Mouse (Mus musculus) liver, embryonic 14.5 days (tissue): Measurements from ENCODE around the gene Appl2. TPM values are rescaled to one million over a fixed set of nuclear protein-coding genes. Genes with fewer than 3 reads are reported as not detected.

Experiments
- ATAC-seq: fragments of 200-750 bp; cut with Nextera tagmentation; 2 replicates; pipeline ENCODE4 v1.8.0; 2017; ENCODE audit warnings: moderate number of reproducible peaks, mild to moderate bottlenecking, moderate library complexity; ENCODE audit not compliant: insufficient read depth
- DNase-seq, 3 experiments: peaks; one replicate each; pipeline ENCODE4 v3.0.0-alpha.2; 2012 to 2013; ENCODE audit warnings: low read depth in 3 of 3, low spot score in 3 of 3
- H3K27ac ChIP-seq: fragments of 300-500 bp; sonication (generic); 2 replicates; pipeline ENCODE4 v1.5.1; 2014; ENCODE audit warnings: moderate library complexity, mild to moderate bottlenecking, control low read depth, inconsistent platforms
- H3K27me3 ChIP-seq: fragments of 300-500 bp; sonication (generic); 2 replicates; pipeline ENCODE4 v1.6.1; 2014; ENCODE audit warnings: mild to moderate bottlenecking, low read length, moderate library complexity; ENCODE audit not compliant: control insufficient read depth, insufficient read depth
- H3K36me3 ChIP-seq: fragments of 300-500 bp; sonication (generic); replicated peaks from 2 replicates; pipeline ENCODE4 v1.6.1; 2014; ENCODE audit warnings: low read depth; ENCODE audit not compliant: control insufficient read depth, insufficient read depth
- H3K4me1 ChIP-seq, 2 experiments: fragments of 200-500 bp in 1 of 2; fragments of 300-500 bp in 1 of 2; sonication (generic) in 1 of 2; replicated peaks; 2 replicates each; pipeline ENCODE4 v1.6.1; 2012 to 2014; ENCODE audit warnings: antibody characterized with exemption in 1 of 2, inconsistent platforms in 1 of 2, low read length in 1 of 2; ENCODE audit not compliant: control insufficient read depth in 2 of 2, insufficient read depth in 2 of 2
- H3K4me2 ChIP-seq: fragments of 300-500 bp; sonication (generic); 2 replicates; pipeline ENCODE4 v1.6.1; 2014; ENCODE audit warnings: low read depth, mild to moderate bottlenecking, control low read depth, moderate library complexity
- H3K4me3 ChIP-seq, 2 experiments: fragments of 200-500 bp in 1 of 2; fragments of 300-500 bp in 1 of 2; sonication (generic) in 1 of 2; 2 replicates each; pipeline ENCODE4 v1.5.1; 2012 to 2014; ENCODE audit warnings: low read depth in 2 of 2, low read length in 2 of 2, mild to moderate bottlenecking in 2 of 2, control low read depth in 1 of 2, inconsistent platforms in 1 of 2, moderate library complexity in 1 of 2; ENCODE audit not compliant: insufficient read depth in 1 of 2
- H3K9ac ChIP-seq: fragments of 300-500 bp; sonication (generic); replicated peaks from 2 replicates; pipeline ENCODE4 v1.6.1; 2014; ENCODE audit warnings: mild to moderate bottlenecking, control low read depth, moderate library complexity
- H3K9me3 ChIP-seq: fragments of 300-500 bp; sonication (generic); 2 replicates; pipeline ENCODE4 v1.6.1; 2016; ENCODE audit warnings: low read length, mixed read lengths; ENCODE audit not compliant: control insufficient read depth
- CTCF ChIP-seq: IDR thresholded peaks from 2 replicates; pipeline ENCODE4 v1.5.1; 2016; ENCODE audit warnings: antibody characterized with exemption, low read depth, control low read depth
- EP300 ChIP-seq: IDR thresholded peaks from 2 replicates; pipeline ENCODE4 v1.6.1; 2016; ENCODE audit warnings: antibody characterized with exemption, low read depth
- WGBS: fragments of 180-500 bp; shearing (Covaris S2); extraction: QIAGEN DNeasy Blood & Tissue Kit; methylation state at CpG from one replicate; pipeline ENCODE4 v1.1.7; 2014; ENCODE audit not compliant: insufficient replicate concordance; 5-methylcytosine and 5-hydroxymethylcytosine counted together
- polyA plus RNA-seq, 2 experiments: library from polyadenylated mRNA; depleted of rRNA in 1 of 2; stranded (reverse) in 1 of 2; unstranded in 1 of 2; fragments of >200 nt; fragmentation: Nextera tagmentation in 1 of 2; extraction: Ambion mirVana in 1 of 2; gene quantifications; 2 replicates each; pipeline versions ENCODE4 v1.2.1 to v1.2.3; 2012 to 2014

Appl2 gene
- polyA plus RNA-seq, 2 experiments, result 5.4 to 6.9 TPM

DNA sequence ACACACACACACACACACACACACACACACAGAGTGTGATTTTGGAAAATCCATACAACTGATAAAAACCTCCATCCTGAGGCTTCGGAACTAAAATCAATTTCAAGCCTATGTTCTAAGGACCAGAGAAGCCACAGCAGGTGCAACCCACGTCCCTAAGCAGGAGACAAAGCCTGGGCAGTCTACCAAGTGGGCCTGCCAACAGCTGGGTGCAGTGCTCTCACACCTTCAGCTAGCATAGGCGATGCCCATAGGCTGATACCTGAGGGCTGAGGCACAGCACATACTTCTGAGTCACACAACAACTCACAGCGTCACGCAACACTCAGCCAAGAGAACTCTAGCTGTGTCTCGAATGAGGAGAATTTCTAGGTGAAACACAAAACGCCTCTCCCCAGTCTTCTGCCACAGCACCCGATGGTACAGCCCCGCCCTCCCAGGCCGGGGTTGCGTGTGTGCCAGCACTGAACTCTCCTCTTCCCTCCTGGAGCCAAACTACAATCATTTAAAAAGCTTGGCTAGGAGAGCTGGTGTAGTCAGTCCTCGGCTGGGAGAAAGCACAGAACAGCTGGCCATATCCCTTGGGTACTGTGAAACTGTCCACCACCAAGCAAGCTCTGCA lies 29.6 kb downstream of the Appl2 start:
- WGBS, result 72% methylated on average over 12 of the region's 12 CpGs
- ATAC-seq, result no peak

DNA sequence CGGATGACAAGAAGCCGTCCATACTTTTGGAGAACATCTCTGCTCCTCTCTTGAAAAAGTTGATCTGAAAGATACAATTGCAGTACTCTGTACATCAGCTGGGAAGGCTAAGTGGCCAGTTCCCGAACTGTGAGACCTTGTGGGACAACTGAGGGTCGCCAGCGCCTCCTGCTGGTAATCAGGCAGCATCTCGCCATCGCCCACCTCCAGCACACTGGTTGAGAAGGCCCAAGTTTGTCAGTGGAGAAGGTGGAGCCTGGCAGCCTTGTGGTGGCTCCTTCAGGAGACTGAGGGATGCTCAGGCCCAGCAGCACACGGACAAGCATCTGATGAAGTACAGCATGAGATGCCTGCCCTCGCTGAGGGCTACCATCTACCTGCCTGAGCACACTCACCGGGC lies 31.2 kb downstream of the Appl2 start:
- Histone ChIP-seq H3K4me2 (no peak overlapping the region), H3K27me3 (no peaks in the 10 kb centered on the region), H3K9me3 (no peaks in the 10 kb centered on the region), H3K36me3 (no peaks in the 10 kb centered on the region), H3K4me3 (no peak overlapping the region), H3K9ac (no peak overlapping the region), H3K27ac (no peak overlapping the region), H3K4me1 (no peaks in the 10 kb centered on the region)
- WGBS, result 55% methylated on average over 10 of the region's 10 CpGs
- TF ChIP-seq EP300, result no peak
- TF ChIP-seq CTCF, result peak; percentile 83
- no peak for ATAC-seq
- no peak for DNase-seq

More for the DNA sequence above, 29.6 kb downstream of the Appl2 start:
- TF ChIP-seq EP300 (no peak), CTCF (no peak)
- Histone ChIP-seq H3K36me3 (no peaks in the 10 kb centered on the region), H3K9ac (no peak overlapping the region), H3K4me3 (no peak overlapping the region), H3K9me3 (no peaks in the 10 kb centered on the region), H3K4me1 (no peaks in the 10 kb centered on the region), H3K4me2 (no peak overlapping the region), H3K27me3 (no peaks in the 10 kb centered on the region), H3K27ac (no peak overlapping the region)
- DNase-seq, result no peak

DNA sequence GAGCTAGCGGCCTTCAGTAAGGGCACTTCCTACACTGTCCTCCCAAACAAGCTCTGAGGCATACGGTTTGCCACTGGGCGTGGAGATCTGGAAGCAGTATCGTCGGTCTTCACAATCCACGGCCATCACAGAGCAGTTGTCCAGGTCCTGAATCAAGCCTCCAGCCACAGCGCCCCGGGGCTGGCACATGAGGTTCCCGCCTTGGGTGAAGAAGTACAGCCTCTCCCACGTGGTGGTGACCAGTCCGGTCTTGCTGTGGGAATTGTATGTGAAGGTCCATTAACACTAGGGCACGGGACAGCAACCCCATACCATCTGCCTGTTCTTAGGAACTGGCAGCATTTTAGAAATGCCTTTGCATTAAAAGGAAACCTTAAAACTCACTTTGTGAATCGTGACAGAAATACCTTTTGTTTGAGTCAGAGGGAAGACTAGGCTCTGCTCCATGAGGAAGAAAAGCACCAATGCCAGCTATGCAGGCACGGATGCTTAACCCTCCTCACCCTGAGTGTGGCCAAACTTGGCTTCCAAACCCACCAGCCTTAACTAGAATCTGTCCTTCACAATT lies 35.8 kb downstream of the Appl2 start:
- Histone ChIP-seq H3K27ac (no peak overlapping the region), H3K9me3 (no peaks in the 10 kb centered on the region), H3K4me1 (no peaks in the 10 kb centered on the region), H3K4me2 (no peak overlapping the region), H3K9ac (no peak overlapping the region), H3K36me3 (no peaks in the 10 kb centered on the region), H3K27me3 (no peaks in the 10 kb centered on the region), H3K4me3 (no peak overlapping the region)
- no peak for TF ChIP-seq CTCF
- no peak for TF ChIP-seq EP300
- ATAC-seq, result no peak
- no peak for DNase-seq
- 77% methylated on average over 14 of the region's 14 CpGs for WGBS

DNA sequence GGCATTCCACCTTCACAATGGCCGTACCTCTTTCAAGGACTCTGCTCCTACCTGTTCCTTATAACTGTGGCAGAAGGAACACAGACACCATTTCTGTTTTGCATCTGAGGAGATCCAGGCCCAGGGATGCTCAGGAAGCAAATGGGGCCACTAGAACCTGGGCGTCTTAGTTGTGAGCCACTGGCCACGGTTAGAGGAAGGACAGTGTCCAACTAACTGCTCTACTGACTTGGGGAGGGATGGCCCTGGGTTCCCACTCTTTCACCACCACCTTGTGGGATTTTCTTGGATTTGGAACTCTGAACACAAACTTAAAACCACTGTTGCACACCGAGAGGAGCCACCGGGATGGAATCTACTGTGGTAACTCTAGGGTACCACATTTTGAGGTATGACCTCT lies 36.7 kb downstream of the Appl2 start:
- Histone ChIP-seq H3K27me3 (no peaks in the 10 kb centered on the region), H3K4me1 (no peaks in the 10 kb centered on the region), H3K4me2 (no peak overlapping the region), H3K4me3 (no peak overlapping the region), H3K9me3 (no peaks in the 10 kb centered on the region), H3K36me3 (no peaks in the 10 kb centered on the region), H3K27ac (no peak overlapping the region), H3K9ac (no peak overlapping the region)
- 78% methylated on average over 5 of the region's 5 CpGs for WGBS
- ATAC-seq (no peak), DNase-seq (no peak)
- TF ChIP-seq EP300 (no peak), CTCF (no peak)

DNA sequence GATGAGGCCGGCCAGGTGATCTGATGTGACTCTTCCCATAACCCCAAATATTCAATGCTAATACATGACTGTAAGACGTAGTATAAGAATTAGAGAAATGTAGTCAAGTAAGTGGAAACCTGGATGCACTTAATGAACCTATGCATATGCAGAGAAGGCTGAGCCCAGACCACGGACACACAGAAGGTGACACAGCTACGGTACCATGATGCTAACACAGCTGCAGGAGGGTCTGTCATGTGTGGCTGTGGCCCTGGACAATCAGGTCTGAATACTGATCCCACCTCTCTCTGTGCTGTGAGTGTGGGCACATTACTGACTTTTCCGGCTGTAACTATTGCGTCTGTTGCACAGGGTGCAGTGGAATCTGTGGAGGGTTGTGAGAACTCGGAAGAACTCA lies 38.0 kb downstream of the Appl2 start:
- Histone ChIP-seq H3K4me3 (no peak overlapping the region), H3K27me3 (no peaks in the 10 kb centered on the region), H3K27ac (no peak overlapping the region), H3K9ac (no peak overlapping the region), H3K36me3 (no peaks in the 10 kb centered on the region), H3K4me2 (no peak overlapping the region), H3K9me3 (no peaks in the 10 kb centered on the region), H3K4me1 (no peaks in the 10 kb centered on the region)
- 83% methylated on average over 7 of the region's 7 CpGs for WGBS
- no peak for TF ChIP-seq CTCF
- TF ChIP-seq EP300, result no peak
- ATAC-seq, result no peak
- no peak for DNase-seq
